Mouse (Mus musculus) cerebellum, adult 18-20 months (tissue): ENCODE measurements at regions not wholly inside any gene's neighbourhood (a gene's known extent, or its start where the extent isn't known, plus 50 kb on each side); places are given as distances from the start of the nearest gene placed in this dataset.

ENCODE experiments used
- DNase-seq, 2 experiments: peaks; one replicate each; pipeline ENCODE4 v3.0.0; 2021

GRCm38 (mm10) chr1:92275388-92275787 is 79.9 kb upstream of the Hdac4 start:
- no peak for DNase-seq

GRCm38 (mm10) chr1:92273760-92274159 is 78.3 kb upstream of the Hdac4 start:
- no peak for DNase-seq

GRCm38 (mm10) chr1:92271676-92272291 is 76.3 kb upstream of the Hdac4 start:
- no peak for DNase-seq

- DNase-seq: no peak
These were observed 75.1 kb upstream of the Hdac4 start for GRCm38 (mm10) chr1:92270486-92271058.

GRCm38 (mm10) chr1:92269464-92269863 is 74.0 kb upstream of the Hdac4 start:
- no peak for DNase-seq

- peak; percentile 80 to 81 for DNase-seq
These were observed 69.4 kb upstream of the Hdac4 start for GRCm38 (mm10) chr1:92264941-92265340.

GRCm38 (mm10) chr1:92259715-92260392 is 64.4 kb upstream of the Hdac4 start:
- no peak for DNase-seq

- no peak for DNase-seq
These were observed 62.5 kb upstream of the Hdac4 start for GRCm38 (mm10) chr1:92258026-92258425.

GRCm38 (mm10) chr1:92253086-92253485 is 57.6 kb upstream of the Hdac4 start:
- DNase-seq: no peak

- no peak for DNase-seq
These were observed 55.3 kb upstream of the Hdac4 start for GRCm38 (mm10) chr1:92250594-92251463.
